Mouse (Mus musculus): Measurements from ENCODE around the gene Arhgef40.
"Not testable (repeated sequence)": the region's sequence is repeated elsewhere in the genome, so short reads cannot be mapped to it uniquely, and the experiment has no call there.

Arhgef40 gene

GRCm38 (mm10) chr14:52019051-52019589, 34.6 kb downstream of the Arhgef40 start:
- no peak for DNase-seq (ENCODE audit: low spot score)

DNA sequence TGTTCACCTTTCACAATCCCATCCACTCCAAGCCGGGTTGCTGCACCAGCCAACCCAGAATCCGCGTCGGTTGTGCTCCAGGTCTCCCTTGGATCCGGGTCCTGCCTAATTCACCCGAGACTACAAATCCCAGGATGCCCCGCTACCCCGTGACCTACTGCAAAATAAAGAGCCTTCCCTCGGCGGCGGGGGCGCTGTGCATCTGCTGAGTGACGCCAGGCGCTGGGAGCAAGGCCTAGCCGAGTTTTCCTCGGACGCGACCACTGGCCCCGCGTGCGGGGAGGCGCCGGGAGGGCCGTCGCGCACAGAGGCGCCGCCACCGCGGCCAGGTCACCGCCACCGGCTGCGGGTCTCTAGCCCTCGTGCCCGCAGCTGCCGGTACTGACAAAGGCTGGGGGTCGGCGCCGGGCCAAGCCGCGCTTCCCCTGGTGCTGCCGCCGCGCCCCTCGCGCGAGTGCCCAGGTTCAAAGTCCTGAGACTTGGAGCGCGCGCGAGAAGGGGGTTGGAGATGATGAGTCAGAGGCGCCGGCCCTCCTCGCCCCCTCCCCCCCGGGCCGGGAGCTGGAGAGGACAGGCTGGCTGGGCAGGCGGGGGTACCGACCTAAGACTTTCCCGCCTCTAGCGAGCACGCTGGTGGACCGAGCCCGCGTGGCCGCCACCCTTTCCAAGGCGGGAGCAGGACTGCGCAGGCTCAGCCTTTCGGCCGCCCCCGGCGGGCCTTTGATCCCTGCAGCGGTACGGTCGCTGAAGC, 35.2 kb downstream of the Arhgef40 start:
- DNase-seq (ENCODE audit: low spot score), result peak; percentile 91

DNA sequence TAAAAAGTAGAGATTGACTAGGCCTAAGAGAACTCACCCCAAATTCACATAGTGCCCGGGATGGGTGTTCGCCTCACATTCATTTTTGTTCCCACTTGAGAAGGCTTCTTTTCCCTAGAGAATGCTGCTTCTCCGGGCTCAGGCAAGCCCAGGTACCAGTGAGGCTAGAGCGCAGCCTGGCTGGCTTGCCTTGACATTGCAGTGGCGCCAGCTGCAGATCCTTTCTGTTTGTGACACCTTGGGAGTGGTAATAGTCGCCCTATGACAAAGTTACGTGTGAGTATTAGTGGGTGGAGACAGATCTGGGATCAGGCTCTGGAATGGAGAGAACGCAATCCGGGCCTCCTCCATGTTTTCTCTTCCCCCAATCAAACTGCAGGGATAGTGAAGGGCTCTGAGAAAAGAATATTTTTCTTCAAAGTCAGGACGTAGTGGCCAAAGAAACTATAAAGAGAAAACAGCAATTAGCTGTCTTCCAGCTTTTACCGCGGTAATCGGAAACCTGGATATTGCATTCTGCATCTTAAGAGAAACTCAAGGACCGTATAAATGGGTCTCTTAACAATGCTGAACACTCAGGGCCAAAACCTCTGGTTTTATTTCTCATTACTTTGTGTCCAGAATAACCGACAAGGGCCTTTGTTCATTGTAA, 36.1 kb downstream of the Arhgef40 start, which contains the start of gene Zfp219:
TSS of gene Zfp219 (minus strand) at position 248 of the 652 bp plus-strand sequence.
- no peak for DNase-seq (ENCODE audit: low spot score)

DNA sequence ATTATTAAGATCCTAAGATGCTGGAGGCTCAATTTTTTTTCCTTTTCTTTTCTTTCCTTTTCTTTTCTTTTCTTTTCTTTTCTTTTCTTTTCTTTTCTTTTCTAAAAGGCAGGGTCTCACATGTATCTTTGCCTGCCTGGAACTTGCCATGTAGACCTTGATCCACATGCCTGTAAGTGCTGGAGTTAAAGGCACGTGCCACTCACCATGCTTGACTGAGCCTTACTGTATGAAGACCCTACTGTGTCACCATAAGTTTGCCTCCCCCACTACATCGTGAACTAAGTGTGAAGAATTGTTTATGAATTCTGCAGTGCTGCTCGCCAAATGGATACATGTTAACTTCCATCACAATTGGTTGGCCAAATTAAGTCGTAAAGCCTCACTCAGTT, 36.6 kb downstream of the Arhgef40 start:
- no peak for DNase-seq (ENCODE audit: low spot score)

GRCm38 (mm10) chr14:52021568-52022212, 37.2 kb downstream of the Arhgef40 start:
- no peak for DNase-seq (ENCODE audit: low spot score)

- DNase-seq (ENCODE audit: low spot score), result no peak
Observed at GRCm38 (mm10) chr14:52022244-52022708, 37.8 kb downstream of the Arhgef40 start.

DNA sequence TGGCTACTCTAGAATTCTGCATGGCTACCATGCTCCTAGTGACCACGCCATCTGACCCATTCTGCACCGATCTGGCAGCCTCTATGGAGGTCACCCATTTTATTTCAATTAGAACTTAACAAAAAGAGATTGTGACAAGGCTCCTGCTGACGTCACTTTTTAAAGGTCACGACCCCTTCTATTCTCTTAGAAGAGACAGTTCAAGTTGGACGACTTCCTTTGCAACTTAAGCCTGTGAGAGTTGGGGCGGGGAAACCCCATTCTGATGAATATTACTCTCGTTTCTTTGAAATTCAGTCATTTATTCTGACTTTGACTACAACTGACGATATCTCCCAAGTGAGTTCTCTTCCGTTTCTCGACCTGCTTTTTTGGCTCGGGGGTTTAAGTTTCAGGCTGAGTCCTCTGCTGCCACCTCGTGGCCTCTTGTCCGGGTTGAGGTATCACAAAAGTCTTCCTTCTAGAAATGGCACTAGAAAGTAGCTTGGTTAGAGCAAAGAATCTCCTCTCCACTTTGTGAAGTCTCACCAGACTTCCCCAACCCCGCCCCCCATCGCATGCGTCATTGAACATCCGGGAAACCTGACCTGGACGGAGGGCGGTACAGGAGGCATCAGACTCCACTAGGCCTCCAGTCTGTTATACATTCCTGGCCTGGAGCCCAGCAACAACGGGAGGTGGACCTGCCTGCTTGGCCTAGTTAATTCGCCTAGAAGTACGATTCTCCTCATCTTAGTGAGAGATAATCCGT, 38.4 kb downstream of the Arhgef40 start:
- peak; percentile 74 for DNase-seq (ENCODE audit: low spot score)

GRCm38 (mm10) chr14:52024133-52024532, 39.6 kb downstream of the Arhgef40 start:
- DNase-seq (ENCODE audit: low spot score), result no peak

- no peak for DNase-seq (ENCODE audit: low spot score)
Observed at GRCm38 (mm10) chr14:52026342-52026741, 41.8 kb downstream of the Arhgef40 start.

- no peak for DNase-seq (ENCODE audit: low spot score)
Observed at GRCm38 (mm10) chr14:52035926-52036325, 51.4 kb downstream of the Arhgef40 start.

DNA sequence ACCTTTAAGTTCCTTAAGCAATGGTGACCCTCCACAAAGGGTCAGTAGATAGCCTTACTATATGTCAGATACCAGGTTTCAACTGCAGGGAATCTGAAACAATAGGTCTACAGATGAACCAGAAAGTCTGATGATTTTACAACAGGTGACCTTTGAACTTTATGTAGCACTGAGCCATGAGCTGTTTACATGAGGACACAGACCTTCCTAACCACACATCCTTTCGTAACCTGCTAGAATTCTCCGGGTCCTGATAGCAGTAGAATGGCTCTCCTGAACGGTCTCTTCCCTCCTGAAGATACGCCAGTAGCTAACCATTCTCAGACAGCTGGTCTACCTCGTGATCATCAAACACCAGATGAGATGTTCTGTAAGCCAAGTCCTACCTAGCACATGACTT, 54.8 kb downstream of the Arhgef40 start:
- DNase-seq (ENCODE audit: low spot score), result no peak

- DNase-seq (ENCODE audit: low spot score), result not testable (repeated sequence)
Observed at GRCm38 (mm10) chr14:52042359-52042758, 57.8 kb downstream of the Arhgef40 start, which contains the start of gene Olfr221. Gene Olfr221, minus strand, starts transcription at chr14:52042459.

DNA sequence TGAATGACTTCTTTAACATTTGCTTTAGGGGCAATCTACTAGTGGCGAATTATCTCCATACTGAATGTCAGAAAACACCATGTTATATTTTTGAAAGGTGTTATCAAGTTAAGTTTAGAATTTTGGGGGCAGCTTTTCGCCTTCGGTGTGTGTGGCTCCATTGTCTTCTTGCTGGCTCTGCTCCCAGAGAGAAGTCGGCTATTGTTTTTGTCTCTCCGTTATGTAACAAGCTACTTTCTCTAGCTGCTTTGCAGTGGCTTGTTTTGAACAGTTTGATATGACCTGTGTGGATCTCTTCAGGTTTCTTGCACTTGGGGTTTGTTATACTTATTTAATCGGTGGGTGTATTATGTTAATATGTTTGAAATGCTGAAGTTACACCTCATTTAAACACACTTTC, 58.9 kb downstream of the Arhgef40 start:
- DNase-seq (ENCODE audit: low spot score), result no peak

- DNase-seq (ENCODE audit: low spot score), result no peak
Observed at GRCm38 (mm10) chr14:52044901-52045678, 60.6 kb downstream of the Arhgef40 start.

DNA sequence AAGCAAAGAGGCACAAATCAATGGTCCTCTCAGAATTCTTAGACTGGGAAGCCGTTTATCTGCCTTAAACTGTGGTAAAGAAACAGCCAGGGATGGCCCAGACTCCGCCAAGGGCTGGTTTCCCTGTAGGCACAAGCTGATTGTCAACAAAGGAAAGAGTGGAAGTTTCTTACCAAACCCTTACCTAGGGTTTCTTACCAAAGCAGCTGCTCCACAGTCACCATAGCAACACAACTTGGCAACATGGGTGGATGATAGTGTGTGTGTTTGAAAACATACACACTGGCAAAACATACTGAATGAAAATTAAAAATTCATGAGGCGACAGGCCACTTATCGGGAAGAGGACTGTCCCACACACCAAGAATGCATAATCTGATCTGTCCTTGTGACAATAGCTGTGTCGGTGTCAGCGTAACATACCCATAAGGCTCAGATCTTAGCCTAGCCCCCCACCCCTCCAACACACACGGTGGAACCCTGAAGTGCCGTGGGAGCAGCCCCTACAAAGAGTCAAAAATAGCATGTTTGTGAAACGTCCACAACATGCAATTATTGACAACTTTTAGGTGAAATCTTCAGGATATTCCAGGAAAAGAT, 61.5 kb downstream of the Arhgef40 start:
- DNase-seq (ENCODE audit: low spot score), result no peak

- DNase-seq (ENCODE audit: low spot score), result not testable (repeated sequence)
Observed at GRCm38 (mm10) chr14:52052720-52053119, 68.2 kb downstream of the Arhgef40 start.
